Mouse (Mus musculus) gastrocnemius, adult 18-20 months (tissue): ENCODE data around the gene Clpsl2. TPM values are rescaled to one million over a fixed set of nuclear protein-coding genes. Genes with fewer than 3 reads are reported as not detected.
A peak's percentile ranks its signal among the peaks of the same experiment; 100 is the strongest.
"Not testable (repeated sequence)": the region's sequence is repeated elsewhere in the genome, so short reads cannot be mapped to it uniquely, and the experiment has no call there.

Experiments used
- DNase-seq: peaks from one replicate; pipeline ENCODE4 v3.0.0; 2021; ENCODE audit warnings: low spot score
- total RNA-seq, 2 experiments: library from RNA; stranded (reverse); gene quantifications; 2 replicates each; pipeline ENCODE4 v1.2.3; 2021

The Clpsl2 gene
- total RNA-seq, 2 experiments from 2014 or later = not detected

DNA sequence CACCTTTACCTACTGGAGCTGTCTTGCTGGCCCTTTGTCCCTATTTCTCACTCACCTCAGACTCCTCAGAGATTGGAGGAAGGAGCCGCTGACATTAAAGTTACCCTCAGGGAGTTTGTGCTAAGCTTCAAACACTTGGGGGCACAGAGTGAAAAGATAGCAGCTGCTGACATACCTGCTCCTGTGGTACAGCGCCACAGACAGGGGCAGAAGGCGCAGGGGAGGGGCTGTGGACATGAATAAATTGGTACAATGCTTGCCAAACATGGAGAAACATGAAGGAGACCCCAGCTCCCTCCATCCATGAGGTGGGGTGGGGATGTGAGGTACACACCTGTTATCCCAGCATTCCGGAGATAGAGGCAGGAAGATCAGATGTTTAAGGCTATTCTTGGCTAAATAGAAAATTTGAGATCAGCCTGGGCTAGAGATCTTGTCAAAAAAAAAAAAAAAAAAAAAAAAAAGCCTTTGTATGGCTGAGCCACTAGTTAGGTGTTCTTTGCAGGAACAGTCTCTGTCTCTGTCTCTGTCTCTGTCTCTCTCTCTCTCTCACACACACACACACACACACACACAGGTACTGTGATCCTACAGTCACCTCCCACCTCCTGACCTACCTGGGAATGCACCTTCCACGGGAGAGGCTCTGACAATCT lies 28.0 kb upstream of the Clpsl2 start:
- DNase-seq = no peak

DNA sequence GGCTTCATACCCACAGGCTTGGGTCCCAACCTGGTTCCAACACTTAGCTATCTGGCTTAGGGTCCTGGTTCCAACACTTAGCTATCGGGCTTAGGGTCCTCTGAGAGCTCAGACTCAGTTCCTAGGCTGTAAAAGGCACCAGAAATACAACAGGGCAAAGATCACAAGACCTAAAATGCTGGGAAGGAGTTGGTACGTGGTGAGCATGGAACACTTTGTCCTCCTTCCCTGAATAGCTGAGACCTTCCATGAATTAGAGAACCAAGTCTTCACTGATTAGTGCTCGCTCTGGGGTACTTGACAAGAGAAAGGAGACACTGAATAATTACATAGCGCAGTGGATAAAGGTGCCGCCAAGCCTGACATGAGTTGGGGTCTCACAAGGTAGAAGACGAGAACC lies 27.3 kb upstream of the Clpsl2 start:
- DNase-seq = peak; percentile 56

DNA sequence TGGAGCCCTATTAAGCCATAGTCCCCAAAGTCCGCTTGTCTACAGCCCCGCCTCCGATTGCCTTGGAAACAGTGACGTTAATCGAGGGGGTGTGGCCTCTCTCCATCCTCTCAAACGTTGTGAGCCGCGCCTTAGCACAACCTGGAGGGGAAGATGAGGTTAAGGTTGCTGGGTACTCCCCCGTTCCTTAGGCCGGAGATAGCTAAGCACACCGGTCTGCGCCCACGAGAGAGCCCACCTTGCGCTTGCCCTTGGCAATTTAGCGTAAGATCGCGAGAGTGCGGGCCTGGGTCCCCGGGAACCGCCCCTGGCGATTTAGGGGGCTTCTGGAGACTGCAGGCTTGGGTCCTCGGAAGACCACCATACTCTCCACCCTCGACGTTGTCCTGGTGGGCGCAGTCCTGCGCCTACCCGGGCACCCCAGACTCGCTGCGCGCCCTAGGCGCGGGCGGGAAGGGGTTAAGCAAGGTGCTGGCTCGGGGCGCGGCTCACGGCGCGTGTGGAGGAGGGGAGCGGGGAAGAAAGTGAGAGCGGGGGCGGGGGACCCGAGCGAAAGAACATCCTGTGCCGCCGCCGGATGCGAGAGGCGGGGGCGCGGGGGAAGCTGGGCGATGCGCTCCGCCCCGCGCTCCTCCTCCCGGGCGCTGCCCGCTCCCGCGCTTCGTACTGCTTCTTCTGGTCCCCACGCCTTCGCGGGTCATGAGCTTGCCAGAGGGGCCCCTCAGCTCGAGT lies 26.4 kb upstream of the Clpsl2 start:
- peak; percentile 99 for DNase-seq

DNA sequence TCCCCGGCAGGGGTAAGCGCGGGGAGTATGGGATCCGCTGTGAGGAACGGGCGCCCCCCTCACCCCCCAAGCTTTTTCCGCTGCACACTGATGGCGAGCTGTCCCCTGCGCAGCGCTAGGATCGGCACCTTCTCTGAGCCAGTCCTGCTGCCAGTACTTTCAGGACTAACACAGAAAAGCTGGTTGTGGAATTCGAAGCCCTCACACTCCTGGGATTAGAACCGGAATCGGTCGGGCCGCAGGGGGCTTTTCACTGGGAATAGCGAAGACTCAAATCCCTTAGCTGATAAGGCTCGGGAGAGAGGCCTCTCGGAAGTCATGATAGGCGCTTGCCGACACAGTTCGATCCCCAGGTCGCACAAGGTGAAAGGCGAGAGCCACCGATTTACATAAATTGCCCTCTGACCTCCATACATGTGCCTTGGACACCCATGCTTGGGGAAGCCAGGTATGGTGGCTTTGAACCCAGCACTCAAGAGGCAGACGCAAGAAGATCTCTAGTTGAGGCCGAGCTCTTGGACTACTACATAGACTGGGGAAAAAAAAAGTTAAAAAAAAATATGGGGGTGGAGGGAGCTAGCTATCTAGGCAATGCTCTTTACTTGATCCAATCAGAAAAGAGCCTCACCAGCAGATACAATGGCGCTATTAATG lies 25.7 kb upstream of the Clpsl2 start:
- DNase-seq = no peak

DNA sequence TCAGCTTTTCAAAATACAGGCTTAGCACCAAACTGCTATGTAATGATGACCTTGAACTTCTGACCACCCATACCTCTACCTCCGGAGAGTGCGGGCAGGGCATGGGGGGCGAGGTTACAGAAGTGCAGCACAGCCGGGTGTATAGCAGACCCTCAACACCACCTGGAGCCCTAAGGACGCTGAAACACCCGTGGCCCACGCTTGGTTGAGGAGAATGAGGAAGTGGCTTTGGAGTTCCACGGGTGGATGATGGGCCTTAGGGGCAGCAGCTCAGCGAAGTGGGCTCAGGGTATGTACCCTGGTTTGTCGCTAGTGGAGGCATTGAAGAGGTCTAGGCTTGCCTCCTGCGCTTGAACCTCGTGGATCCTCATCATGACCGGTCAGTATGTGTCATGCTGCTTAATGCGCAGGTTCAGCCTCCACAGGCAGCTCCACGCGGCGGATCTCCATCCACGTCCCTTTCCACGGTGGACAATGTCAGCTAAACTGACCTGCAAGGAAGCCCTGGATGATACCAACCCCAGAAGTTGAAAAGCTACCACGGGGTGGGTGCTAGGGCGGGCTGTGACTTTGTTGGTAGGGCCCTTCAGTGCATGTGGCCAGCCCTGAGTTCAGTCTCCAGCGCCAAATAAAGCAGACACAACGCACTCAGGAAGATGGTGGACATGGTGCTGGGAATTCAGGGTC lies 25.1 kb upstream of the Clpsl2 start:
- no peak for DNase-seq

DNA sequence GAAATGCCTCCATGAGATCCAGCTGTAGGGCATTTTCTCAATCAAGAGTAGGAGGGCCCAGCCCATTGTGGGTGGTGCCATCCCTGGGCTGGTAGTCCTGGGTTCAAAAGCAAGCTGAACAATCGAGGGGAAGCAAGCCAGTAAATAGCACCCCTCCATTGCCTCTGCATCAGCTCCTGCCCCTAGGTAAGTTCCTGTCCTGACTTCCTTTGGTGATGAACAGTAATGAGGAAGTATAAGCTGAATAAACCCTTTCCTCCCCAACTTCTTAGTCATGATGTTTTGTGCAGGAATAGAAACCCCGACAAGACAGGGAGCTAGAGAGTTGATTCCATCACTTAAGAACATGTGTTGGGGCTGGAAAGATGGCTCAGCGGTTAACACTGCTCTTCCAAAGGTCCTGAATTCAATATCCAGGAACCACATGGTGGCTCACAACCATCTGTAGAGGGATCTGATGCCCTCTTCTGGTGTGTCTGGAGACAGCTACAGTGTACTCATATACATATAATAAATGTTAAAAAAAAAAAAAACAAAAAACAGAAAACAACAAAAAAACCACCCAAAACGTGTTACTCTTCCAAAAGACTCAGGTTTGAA lies 24.3 kb upstream of the Clpsl2 start:
- no peak for DNase-seq

DNA sequence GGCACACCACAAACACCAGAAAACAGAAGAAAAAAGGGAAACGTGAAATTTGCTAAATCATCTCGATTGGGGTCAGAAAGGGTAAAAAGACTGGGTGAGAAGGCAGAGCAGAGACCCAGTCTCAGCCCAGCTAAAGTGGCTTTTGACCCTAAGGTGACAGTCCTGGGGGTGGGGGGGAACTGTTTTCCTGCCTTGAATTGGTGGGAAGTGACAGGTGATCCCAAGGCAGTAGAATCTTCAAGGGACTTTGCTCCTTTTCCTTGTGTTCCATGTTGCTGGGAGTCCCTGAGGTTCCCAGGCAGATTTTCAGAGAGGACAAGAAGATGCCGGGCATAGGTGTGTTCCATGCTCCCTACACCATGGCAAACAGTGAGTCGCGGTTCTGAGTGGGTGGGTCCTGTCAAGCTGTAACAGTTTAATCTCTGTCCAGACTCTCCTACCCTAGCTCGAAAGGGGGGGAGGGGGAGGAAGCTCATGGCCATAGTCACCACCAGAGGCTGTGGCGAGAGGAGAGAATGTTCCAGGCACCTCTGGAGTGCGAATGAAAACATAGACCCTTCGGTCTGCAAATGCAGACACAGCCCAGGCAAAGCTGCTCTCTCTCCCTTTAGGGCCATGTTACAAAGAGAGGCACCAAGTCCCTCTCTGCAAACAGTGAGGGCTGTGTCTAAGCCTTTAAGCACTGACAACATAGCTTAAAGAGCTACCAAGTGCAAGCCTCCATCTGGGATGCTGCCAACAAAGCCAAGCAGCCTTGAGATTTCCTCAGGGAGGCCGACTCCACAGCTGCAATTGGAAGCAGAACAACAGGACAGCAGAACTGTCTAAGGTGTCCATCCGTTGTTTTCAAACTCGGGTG lies 21.8 kb upstream of the Clpsl2 start:
- no peak for DNase-seq

DNA sequence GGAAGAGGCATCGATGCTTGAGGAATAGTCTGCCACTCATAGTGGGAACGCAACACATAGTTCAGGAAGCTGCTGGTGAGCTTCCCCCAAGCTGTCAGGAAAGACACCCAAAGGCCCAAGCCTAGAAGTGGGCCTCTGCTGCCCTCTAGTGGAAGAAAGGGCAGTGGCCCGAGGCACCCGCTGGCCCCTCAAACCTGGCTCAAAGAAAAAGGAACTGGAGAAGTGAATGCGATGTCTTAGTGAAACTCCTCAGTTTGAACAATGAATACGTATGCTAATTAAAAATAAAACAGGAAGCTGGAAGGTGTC lies 21.2 kb upstream of the Clpsl2 start:
- peak; percentile 90 for DNase-seq

DNA sequence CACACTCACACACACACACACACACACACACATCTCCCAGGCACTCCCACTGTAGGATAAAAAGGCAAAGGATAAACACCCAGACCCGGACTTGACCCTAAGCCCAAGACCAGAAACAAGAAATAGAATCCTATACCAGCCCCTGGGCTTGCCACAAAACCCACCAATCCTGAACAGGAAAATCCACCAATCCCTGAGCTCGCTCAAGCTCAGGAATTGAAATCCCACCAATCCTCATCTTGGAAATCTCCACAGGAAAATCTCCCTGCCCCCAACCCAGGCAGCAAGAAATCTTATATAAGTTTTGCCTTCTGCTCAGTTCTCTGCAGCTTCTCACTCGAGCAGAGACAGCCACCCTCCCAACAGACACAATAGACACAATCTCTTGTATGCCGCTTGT lies 20.1 kb upstream of the Clpsl2 start:
- no peak for DNase-seq

DNA sequence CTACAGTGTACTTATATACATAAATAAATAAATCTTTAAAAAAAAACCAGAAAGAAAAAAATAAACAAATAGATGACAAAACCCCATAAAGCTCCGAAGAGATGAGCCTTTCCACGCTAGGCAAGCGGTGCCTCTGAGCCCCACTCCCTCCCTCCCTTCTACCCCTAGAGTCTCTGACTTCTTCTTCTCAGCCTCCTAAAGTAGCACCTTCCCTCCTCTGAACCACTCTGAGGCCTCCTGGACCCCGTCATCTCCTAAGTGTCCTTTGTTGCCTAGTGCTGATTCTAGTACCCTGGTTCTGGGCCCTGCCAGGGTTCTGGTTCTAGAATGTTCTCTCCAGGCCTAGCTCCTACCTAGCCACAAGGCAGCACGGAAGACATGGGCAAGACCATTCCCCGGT lies 18.7 kb upstream of the Clpsl2 start, which contains the start of gene Armc12:
Armc12 (plus strand) TSS at position 301 of the 400 bp plus-strand sequence.
- no peak for DNase-seq

DNA sequence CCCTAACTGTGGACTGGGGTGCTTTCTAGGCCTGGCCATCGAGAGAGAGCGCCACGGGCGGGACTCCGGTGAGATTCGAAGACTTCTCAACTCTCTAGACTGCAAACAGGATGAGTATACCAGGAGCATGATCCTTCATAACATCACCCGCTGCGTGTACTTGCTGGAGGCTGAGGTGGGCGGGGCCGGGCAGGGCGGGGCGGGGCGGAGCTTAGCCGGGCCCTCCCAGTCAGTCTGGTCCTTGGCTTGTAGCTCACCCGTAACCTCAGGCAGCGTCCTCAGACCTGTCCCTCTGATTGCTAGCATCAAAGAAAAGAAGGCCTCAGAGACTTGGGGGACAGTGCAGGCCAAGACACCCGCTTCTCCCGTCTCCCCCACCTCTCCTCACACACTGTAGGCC lies 17.3 kb upstream of the Clpsl2 start:
- DNase-seq = no peak

DNA sequence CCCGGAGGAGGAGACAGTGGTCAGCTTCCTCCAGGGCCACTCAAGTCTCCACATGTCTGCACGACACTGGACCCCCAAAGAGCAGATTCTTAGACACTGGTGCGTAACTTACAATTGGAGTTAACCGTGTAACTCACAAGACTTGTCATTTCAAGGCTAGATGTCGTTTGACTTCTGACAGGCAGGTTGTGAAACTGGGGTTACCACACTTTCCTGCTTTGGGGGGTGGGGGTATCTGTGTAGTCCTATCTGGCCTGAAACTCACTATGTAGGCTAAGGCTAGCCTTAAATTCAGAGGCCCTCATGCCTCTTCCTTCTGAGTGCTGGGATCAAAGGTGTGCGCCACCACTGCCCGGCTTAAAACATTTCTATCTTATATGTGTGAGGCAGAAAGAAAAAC lies 16.7 kb upstream of the Clpsl2 start:
- no peak for DNase-seq

DNA sequence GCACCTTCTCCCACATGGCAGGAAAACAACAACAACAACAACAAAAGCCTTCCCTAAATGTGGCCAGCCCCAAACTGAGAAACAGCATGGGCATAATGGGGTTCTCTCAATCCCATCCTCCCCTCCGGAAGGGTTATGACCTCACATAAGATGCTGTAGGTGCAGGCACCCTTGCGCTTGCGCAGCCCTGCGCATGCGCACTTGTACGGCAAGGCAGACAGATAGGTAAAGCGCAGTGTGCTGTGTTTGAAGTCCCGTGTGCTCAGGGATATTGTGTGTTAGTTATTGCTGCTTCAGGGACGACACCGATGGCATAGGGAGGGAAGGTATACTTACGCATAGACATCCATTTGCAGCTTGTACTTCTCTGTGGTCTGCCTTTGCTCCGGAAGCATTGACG lies 15.9 kb upstream of the Clpsl2 start:
- DNase-seq = no peak

DNA sequence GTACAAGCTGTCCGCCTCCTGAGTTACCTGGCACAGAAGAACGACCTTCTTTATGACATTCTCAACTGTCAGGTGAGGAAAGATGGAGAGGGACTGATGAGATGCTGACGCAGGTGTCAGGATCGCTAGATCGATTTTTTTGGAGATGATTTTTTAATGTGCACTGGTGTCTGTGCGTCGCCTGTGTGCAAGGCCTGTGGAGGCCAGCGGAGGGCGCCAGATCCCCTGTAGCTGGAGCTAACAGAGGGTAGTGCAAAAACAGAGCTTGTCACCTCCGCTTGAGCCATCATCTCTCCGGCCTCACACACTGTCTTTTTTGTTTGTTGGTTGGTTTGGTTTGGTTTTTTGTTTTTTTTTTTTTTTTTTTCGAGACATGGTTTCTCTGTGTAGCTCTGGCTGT lies 11.3 kb upstream of the Clpsl2 start:
- DNase-seq = no peak

DNA sequence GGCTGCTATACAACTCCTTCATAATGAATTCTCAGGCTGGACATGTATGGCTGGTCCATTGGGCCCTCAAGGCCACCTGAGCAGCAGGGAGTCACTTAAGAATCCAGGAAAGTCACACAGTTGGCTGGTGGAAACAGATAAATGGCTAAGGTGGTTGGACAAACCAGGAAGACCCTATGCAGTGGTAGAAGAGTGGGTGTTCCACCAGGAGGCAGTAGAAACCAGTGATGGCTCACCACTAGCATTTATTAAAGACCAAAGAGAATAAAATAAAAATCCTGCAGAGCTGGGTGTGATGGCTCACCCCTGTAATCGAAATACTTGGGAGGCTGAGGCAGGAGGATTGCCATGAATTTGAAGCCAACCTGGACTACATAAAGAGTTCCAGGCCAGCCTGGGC lies 2.3 kb upstream of the Clpsl2 start:
- no peak for DNase-seq

DNA sequence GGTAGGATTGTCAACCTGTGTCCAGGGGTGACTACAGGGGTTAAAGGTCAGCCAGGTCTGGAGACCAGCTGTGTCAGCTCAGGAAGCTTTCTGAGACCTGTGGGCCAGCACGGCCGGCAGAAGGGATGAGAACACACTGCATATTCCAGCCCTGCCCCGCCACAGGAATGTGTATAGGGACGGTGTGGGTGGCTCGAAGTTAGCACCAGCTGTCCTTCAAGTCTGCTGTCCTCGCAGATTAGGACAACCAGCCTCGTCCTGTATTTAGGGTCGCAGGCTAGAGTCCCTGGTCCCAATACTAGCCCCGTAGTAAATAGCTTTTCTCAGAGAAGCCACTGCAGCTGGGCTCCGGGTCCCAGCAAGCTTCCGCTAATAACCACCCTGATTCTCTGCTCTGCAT lies 661 bp upstream of the Clpsl2 start:
- no peak for DNase-seq

DNA sequence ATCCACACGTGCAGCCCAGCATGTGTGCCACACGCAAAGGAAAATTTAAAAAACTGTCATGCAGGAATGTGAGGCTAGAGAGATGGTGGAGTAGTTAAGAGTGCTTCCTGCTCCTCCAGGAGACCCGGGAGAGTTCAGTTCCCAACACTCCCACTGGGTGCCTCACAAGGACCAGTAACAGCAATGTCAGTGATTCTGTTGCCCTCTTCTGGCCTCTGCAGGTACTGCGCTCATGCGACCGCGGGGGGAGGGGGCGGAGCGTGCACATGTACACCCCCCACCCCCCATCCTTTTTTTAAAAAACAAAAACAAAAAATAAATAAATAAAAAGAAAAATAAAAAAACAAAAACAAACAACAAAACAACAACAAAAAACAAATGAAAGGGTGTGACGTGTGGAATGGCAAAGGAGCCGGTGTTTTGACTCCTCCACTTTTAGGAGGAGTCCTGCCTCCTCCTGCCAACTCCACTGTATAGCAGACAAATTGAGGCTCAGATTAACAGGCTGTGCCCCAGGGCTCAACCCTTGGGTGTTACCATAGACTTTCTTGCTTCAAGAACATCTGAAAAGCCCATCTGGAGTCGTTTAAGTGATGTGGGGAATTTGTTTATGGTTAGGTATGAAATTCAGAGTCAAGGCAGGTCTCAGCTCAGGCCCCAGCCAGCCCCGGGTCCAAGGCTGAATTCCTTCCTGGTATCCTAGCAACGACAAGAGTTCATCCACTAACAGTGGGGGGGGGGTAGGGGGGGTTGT lies 4.0 kb downstream of the Clpsl2 start:
- DNase-seq = peak; percentile 69

DNA sequence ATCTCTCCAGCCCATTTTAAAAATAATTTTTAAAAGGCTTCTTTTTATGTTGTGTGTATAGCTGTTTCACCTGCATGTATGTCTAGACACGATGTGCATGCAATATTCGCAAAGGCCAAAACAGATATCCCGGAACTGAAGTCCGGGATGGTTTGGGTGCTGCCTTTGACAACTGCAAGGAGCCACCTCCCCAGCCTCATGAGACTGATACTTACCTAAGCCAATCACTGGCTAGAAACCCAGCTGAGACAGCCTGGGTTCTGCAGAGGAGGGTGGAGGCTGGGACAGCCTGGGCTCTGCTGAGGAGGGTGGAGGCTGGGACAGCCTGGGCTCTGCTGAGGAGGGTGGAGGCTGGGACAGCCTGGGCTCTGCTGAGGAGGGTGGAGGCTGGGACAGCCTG lies 4.8 kb downstream of the Clpsl2 start:
- not testable (repeated sequence) for DNase-seq

DNA sequence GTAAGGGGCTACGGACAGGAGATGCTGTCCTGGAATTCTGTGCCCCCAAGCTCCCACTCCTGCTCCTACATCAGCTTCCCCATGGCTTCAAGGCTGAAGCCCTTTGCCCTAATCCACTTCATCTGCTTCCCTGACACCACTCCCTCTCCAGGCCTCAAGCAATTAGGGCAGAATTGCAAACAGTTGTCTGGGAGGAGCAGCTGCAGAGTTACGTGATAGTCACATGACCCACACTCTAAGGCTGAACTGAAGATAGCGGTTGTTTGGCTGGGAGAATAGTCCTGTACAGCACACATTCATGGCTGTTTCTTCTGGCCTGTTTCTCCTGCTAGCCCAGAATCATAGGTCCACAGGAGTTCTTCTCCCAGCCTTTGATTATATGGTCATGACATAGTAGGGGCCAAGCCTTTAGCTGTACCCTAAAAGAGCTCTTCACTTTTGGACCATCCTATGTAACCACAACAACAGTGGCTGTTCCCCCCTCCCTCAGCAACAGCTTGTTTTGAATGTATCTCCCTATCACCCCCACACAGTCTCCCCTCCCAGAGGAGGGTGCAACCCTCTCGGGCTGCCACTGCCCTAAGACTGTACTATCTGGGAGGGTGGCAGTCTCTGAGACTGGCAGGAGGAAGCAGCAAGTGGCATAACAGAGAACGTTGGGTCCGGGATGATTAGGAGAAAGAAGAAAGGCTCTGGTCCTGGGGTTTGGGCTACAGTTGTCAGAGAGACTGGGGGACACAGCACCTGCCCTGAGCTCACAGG lies 7.6 kb downstream of the Clpsl2 start:
- DNase-seq = no peak

DNA sequence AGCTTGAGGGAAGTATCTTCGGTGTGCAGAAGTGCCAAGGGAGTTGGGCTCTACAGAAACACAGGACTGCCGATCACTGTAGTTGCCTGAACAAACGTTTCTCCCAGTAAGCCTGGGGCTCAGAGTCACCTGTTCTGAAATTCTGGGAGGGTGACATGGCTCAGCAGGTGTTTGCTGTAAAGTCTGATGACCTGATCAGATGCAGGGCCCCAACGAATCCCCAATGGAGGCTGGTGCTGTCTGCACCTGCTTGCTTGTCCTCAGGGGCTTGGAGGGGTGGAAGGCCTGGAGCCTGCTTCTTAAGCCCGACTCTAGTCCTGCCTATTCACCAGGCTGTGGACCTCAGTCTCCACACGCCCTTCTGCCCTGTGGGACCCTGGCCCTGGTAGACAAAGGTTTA lies 8.6 kb downstream of the Clpsl2 start:
- DNase-seq = no peak
